ENCODE assay signal across 8 mouse cellular contexts in genomic region chr13:14612926-14613529, GRCm38 (mm10). TPM values are rescaled to one million over a fixed set of nuclear protein-coding genes. Genes with fewer than 3 reads are reported as not detected.
DNase-seq lines count a peak whose midpoint lies in the region; ATAC-seq and TF ChIP-seq lines count a peak whose summit lies in the region.

Mrpl32 (minus strand) TSS chr13:14613165.
Psma2 (plus strand) TSS chr13:14613240.

- peak within 1 kb of the TSS; percentile 96 for H3K9ac ChIP-seq in ES-E14 (ENCODE audit: insufficient read depth, low read depth, low read length, poor library complexity, severe bottlenecking)
- peak within 1 kb of the TSS; percentile 85 for H3K9ac ChIP-seq in forebrain, embryonic 15.5 days (replicated peaks)

- peak; percentile 82 for TF ChIP-seq POLR2A in lung, adult 2 months (IDR thresholded peaks at IDR 0.05; ENCODE audit: borderline replicate concordance, extremely low read depth, low read depth, low read length)

- H3K36me3 ChIP-seq in ES-E14 (ENCODE audit: control insufficient read depth, insufficient read depth, low read length, poor library complexity, severe bottlenecking) = peaks cover 9% of the 10 kb centered on the region
- peaks cover 28% of the 10 kb centered on the region for H3K36me3 ChIP-seq in forebrain, embryonic 15.5 days

- TF ChIP-seq CTCF in lung, adult 2 months (IDR thresholded peaks at IDR 0.05; ENCODE audit: insufficient read depth, low read length) = no peak

- peak; percentile 95 for DNase-seq in ES-E14 (ENCODE audit: low read depth, low spot score)
- DNase-seq in cerebellum, adult 11-12 months = peak; percentile 99
- DNase-seq in heart, postnatal 25 days (ENCODE audit: low spot score) = peak; percentile 96
- peak; percentile 98 for DNase-seq in layer of hippocampus, adult 18-20 months (ENCODE audit: low spot score in 2 of 2)
- peak; percentile 97 for DNase-seq in lung, adult 2 months
- DNase-seq in thymus, adult 18-20 months = peak; percentile 96 to 98

- peaks cover 0 to 2% of the 10 kb centered on the region in 2 experiments; a peak in 2 of 4 replicates for H3K4me1 ChIP-seq in ES-E14 (ENCODE audit: control insufficient read depth in 2 of 2, insufficient read depth in 2 of 2, low read length in 2 of 2, poor library complexity in 1 of 2)
- H3K4me1 ChIP-seq in forebrain, embryonic 15.5 days = peaks cover 24% of the 10 kb centered on the region
- H3K4me1 ChIP-seq in lung, adult 2 months (ENCODE audit: control insufficient read depth, insufficient read depth, low read length) = no peaks in the 10 kb centered on the region; the same call in 1 of the 2 replicates

- peak; percentile 99 for ATAC-seq in forebrain, embryonic 15.5 days (replicated peaks)
- ATAC-seq in neutrophil, adult 5-6 weeks (ENCODE audit: extremely low read depth, insufficient number of reproducible peaks, low FRiP score, poor library complexity, severe bottlenecking) = peak; percentile 98

- in situ Hi-C loops in ES-E14 (cut with MboI; ENCODE audit: low sequenced_read_pairs in 2 of 2, unreplicated experiment in 2 of 2) = no loop called here

- peak within 1 kb of the TSS; percentile 33; the same call in 1 of the 2 replicates for H3K27ac ChIP-seq in ES-E14 (ENCODE audit: insufficient read depth, low read depth, low read length, poor library complexity, severe bottlenecking)
- peak within 1 kb of the TSS; percentile 81 for H3K27ac ChIP-seq in forebrain, embryonic 15.5 days (replicated peaks)

- intact Hi-C loops in heart, postnatal 25 days (cut with DNase I) = loop anchor here (1.0 to 10.0 kb wide), 2 partner anchors 16 to 658 kb away; partner anchors contain the start of gene B3galnt2

- H3K4me2 ChIP-seq in forebrain, embryonic 15.5 days (replicated peaks) = peak within 1 kb of the TSS; percentile 71

- WGBS in forebrain, embryonic 15.5 days = under 1% methylated on average over 42 of the region's 42 CpGs
- 0% methylated on average over 42 of the region's 42 CpGs for WGBS in lung, adult 2 months

- peak within 1 kb of the TSS; percentile 87 to 90 for H3K4me3 ChIP-seq in ES-E14 (ENCODE audit: insufficient read depth in 1 of 2, low read depth in 1 of 2, low read length in 2 of 2, poor library complexity in 1 of 2, severe bottlenecking in 1 of 2)
- peak within 1 kb of the TSS; percentile 58 for H3K4me3 ChIP-seq in forebrain, embryonic 15.5 days
- peak within 1 kb of the TSS; percentile 100 for H3K4me3 ChIP-seq in lung, adult 2 months (replicated peaks; ENCODE audit: extremely low read depth, low read depth, low read length)

- H3K9me3 ChIP-seq in ES-E14 (ENCODE audit: control insufficient read depth, insufficient read depth, low read depth, low read length) = no peaks in the 10 kb centered on the region
- no peaks in the 10 kb centered on the region for H3K9me3 ChIP-seq in forebrain, embryonic 15.5 days

- H3K27me3 ChIP-seq in forebrain, embryonic 15.5 days = no peaks in the 10 kb centered on the region

TF ChIP-seq in ES-E14, 5 proteins besides CTCF, POLR2A, EP300 and RAD21:
- peak; percentile 99 for TF ChIP-seq HCFC1 (IDR thresholded peaks at IDR 0.05; ENCODE audit: borderline replicate concordance, insufficient read depth, low read length)
- no peak for TF ChIP-seq ZC3H11A (IDR thresholded peaks at IDR 0.05; ENCODE audit: borderline replicate concordance, low read depth, low read length)
- TF ChIP-seq MAFK (IDR thresholded peaks at IDR 0.05; ENCODE audit: insufficient read depth, low read depth, low read length) = no peak; the same call in 1 of the 2 replicates
- no peak for TF ChIP-seq CHD2 (IDR thresholded peaks at IDR 0.05; ENCODE audit: low read depth, low read length)
- peak; percentile 100 for TF ChIP-seq ZNF384 (IDR thresholded peaks at IDR 0.05; ENCODE audit: low read depth, low read length)
TF ChIP-seq in ES-E14: peak in this region for 2.

RNA-seq across cellular contexts. Expression of gene Mrpl32, which starts in this region (rescaled TPM):
- 28.2 and 42.2 TPM in 2 replicates for total RNA-seq in ES-E14 (2012; rRNA removed)
- polyA plus RNA-seq in forebrain, embryonic 15.5 days (2015; fragmentation: Nextera tagmentation; extraction: Ambion mirVana) = 114 TPM in 2 replicates
- 10 to 100 TPM; 43.6 to 44.1 TPM for total RNA-seq in heart, postnatal 25 days (2021)
- total RNA-seq in layer of hippocampus, adult 18-20 months (2021) = 10 to 100 TPM; 26.4 to 31.6 TPM
- 4.3 and 4.6 TPM in 2 replicates for polyA plus RNA-seq in lung, adult 2 months (2012; rRNA removed)
- 48.5 and 49.7 TPM in 2 replicates for total RNA-seq in neutrophil, adult 5-6 weeks (2017)

RNA-seq across cellular contexts. Expression of gene Psma2, which starts in this region (rescaled TPM):
- total RNA-seq in ES-E14 (2012; rRNA removed) = 94.3 and 136 TPM in 2 replicates
- polyA plus RNA-seq in forebrain, embryonic 15.5 days (2015; fragmentation: Nextera tagmentation; extraction: Ambion mirVana) = 173 and 187 TPM in 2 replicates
- 10 to 100 TPM; 50.5 to 52.2 TPM for total RNA-seq in heart, postnatal 25 days (2021)
- 10 to 100 TPM; 58.3 to 64.3 TPM for total RNA-seq in layer of hippocampus, adult 18-20 months (2021)
- 22.8 and 38.8 TPM in 2 replicates for polyA plus RNA-seq in lung, adult 2 months (2012; rRNA removed)
- total RNA-seq in neutrophil, adult 5-6 weeks (2017) = 58.4 and 70.0 TPM in 2 replicates

Comparison
In these comparisons a context has a peak if more than half of its experiments do, and no peak if none do; other contexts are left out.
1. Peak in every context shown above with its lines: DNase-seq, ATAC-seq, H3K4me3 ChIP-seq and H3K27ac ChIP-seq.
2. RNA of gene Mrpl32 (polyA plus RNA-seq): 114 TPM in forebrain, embryonic 15.5 days; 4.3 to 4.6 TPM in lung, adult 2 months; every median in the first group is over 10 times any median in the second.